Mouse (Mus musculus) layer of hippocampus, postnatal 10 days (tissue): ENCODE measurements at regions not wholly inside any gene's neighbourhood (a gene's known extent, or its start where the extent isn't known, plus 50 kb on each side); places are given as distances from the start of the nearest gene placed in this dataset.

Source experiments
- DNase-seq, 2 experiments: peaks; one replicate each; pipeline ENCODE4 v3.0.0; 2021; ENCODE audit warnings: low spot score in 2 of 2

GRCm38 (mm10) chr2:46360049-46360712, 1243.0 kb upstream of the Zeb2 start:
- no peak for DNase-seq

GRCm38 (mm10) chr2:46358225-46358624, 1241.0 kb upstream of the Zeb2 start:
- DNase-seq = no peak

GRCm38 (mm10) chr2:46356651-46357050, 1239.5 kb upstream of the Zeb2 start:
- peak; percentile 25 to 46 for DNase-seq

GRCm38 (mm10) chr2:46340694-46341093, 1223.5 kb upstream of the Zeb2 start:
- no peak for DNase-seq

- no peak for DNase-seq
Observed at GRCm38 (mm10) chr2:46316666-46317065, 1199.5 kb upstream of the Zeb2 start.

- DNase-seq = no peak
Observed at GRCm38 (mm10) chr2:46315243-46315642, 1198.0 kb upstream of the Zeb2 start.

GRCm38 (mm10) chr2:46307582-46308153, 1190.5 kb upstream of the Zeb2 start:
- DNase-seq = no peak

- no peak for DNase-seq
Observed at GRCm38 (mm10) chr2:46302627-46303026, 1185.4 kb upstream of the Zeb2 start.

- DNase-seq = no peak
Observed at GRCm38 (mm10) chr2:46297274-46297843, 1180.2 kb upstream of the Zeb2 start.

- no peak for DNase-seq
Observed at GRCm38 (mm10) chr2:46283929-46284598, 1166.9 kb upstream of the Zeb2 start.

- DNase-seq = no peak
Observed at GRCm38 (mm10) chr2:46280822-46281221, 1163.6 kb upstream of the Zeb2 start.

GRCm38 (mm10) chr2:46261618-46262017, 1144.4 kb upstream of the Zeb2 start:
- no peak for DNase-seq

GRCm38 (mm10) chr2:46251562-46251961, 1134.4 kb upstream of the Zeb2 start:
- no peak for DNase-seq

- DNase-seq = no peak
Observed at GRCm38 (mm10) chr2:46245717-46246116, 1128.5 kb upstream of the Zeb2 start.

- DNase-seq = no peak
Observed at GRCm38 (mm10) chr2:46244697-46245096, 1127.5 kb upstream of the Zeb2 start.

- peak; percentile 19 to 46 for DNase-seq
Observed at GRCm38 (mm10) chr2:46242806-46243205, 1125.6 kb upstream of the Zeb2 start.

- no peak for DNase-seq
Observed at GRCm38 (mm10) chr2:46239874-46240273, 1122.7 kb upstream of the Zeb2 start.

- no peak for DNase-seq
Observed at GRCm38 (mm10) chr2:46230791-46231450, 1113.7 kb upstream of the Zeb2 start.

GRCm38 (mm10) chr2:46218336-46218957, 1101.3 kb upstream of the Zeb2 start:
- DNase-seq = no peak

GRCm38 (mm10) chr2:46199341-46199740, 1082.1 kb upstream of the Zeb2 start:
- no peak for DNase-seq

GRCm38 (mm10) chr2:46187265-46187888, 1070.2 kb upstream of the Zeb2 start:
- no peak for DNase-seq
